Mouse (Mus musculus): ENCODE measurements around the gene Atf6b.
A peak's percentile ranks its signal among the peaks of the same experiment; 100 is the strongest.

The Atf6b gene

GRCm38 (mm10) chr17:34649106-34649864 lies 2.3 kb downstream of the Atf6b start:
- DNase-seq: no peak

GRCm38 (mm10) chr17:34650781-34651180 lies 3.8 kb downstream of the Atf6b start:
- peak; percentile 2 for DNase-seq

- peak; percentile 75 for DNase-seq
These were observed 4.7 kb downstream of the Atf6b start for GRCm38 (mm10) chr17:34651507-34652221.

GRCm38 (mm10) chr17:34652546-34652945 lies 5.6 kb downstream of the Atf6b start:
- no peak for DNase-seq

GRCm38 (mm10) chr17:34652985-34653384 lies 6.0 kb downstream of the Atf6b start:
- DNase-seq: no peak

GRCm38 (mm10) chr17:34653746-34654285 lies 6.9 kb downstream of the Atf6b start:
- peak; percentile 66 for DNase-seq

- DNase-seq: no peak
These were observed 7.4 kb downstream of the Atf6b start for GRCm38 (mm10) chr17:34654392-34654791.

GRCm38 (mm10) chr17:34655160-34655559 lies 8.2 kb downstream of the Atf6b start:
- no peak for DNase-seq

- DNase-seq: no peak
These were observed 8.6 kb downstream of the Atf6b start for GRCm38 (mm10) chr17:34655581-34655991.

- DNase-seq: no peak
These were observed 9.7 kb downstream of the Atf6b start for GRCm38 (mm10) chr17:34656666-34657065.

GRCm38 (mm10) chr17:34657271-34657670 lies 10.3 kb downstream of the Atf6b start:
- no peak for DNase-seq

GRCm38 (mm10) chr17:34658145-34658544 lies 11.2 kb downstream of the Atf6b start:
- DNase-seq: no peak

GRCm38 (mm10) chr17:34658591-34658990 lies 11.6 kb downstream of the Atf6b start:
- DNase-seq: no peak

- no peak for DNase-seq
These were observed 12.4 kb downstream of the Atf6b start for GRCm38 (mm10) chr17:34659181-34659896.

- no peak for DNase-seq
These were observed 12.9 kb downstream of the Atf6b start for GRCm38 (mm10) chr17:34659897-34660214.

GRCm38 (mm10) chr17:34660259-34660820 lies 13.4 kb downstream of the Atf6b start:
- DNase-seq: no peak

- DNase-seq: no peak
These were observed 14.2 kb downstream of the Atf6b start for GRCm38 (mm10) chr17:34661121-34661591.

- DNase-seq: no peak
These were observed 15.5 kb downstream of the Atf6b start for GRCm38 (mm10) chr17:34662468-34662867.

GRCm38 (mm10) chr17:34662978-34663377 lies 16.0 kb downstream of the Atf6b start:
- DNase-seq: no peak

- no peak for DNase-seq
These were observed 16.6 kb downstream of the Atf6b start for GRCm38 (mm10) chr17:34663558-34663957.

GRCm38 (mm10) chr17:34664472-34664871 lies 17.5 kb downstream of the Atf6b start:
- no peak for DNase-seq

GRCm38 (mm10) chr17:34670235-34670634 lies 23.3 kb downstream of the Atf6b start, which contains the start of gene Tnxb:
TSS of gene Tnxb (plus strand) at chr17:34670535.
- DNase-seq: no peak

Measured in thymus, postnatal 14 days (tissue).